Mouse (Mus musculus) lung, postnatal 36 days (tissue): ENCODE measurements at regions not wholly inside any gene's neighbourhood (a gene's known extent, or its start where the extent isn't known, plus 50 kb on each side); places are given as distances from the start of the nearest gene placed in this dataset.
A peak's percentile ranks its signal among the peaks of the same experiment; 100 is the strongest.

Experiments used
- DNase-seq: peaks from one replicate; pipeline ENCODE4 v3.0.0; 2022; ENCODE audit warnings: mixed read lengths

DNA sequence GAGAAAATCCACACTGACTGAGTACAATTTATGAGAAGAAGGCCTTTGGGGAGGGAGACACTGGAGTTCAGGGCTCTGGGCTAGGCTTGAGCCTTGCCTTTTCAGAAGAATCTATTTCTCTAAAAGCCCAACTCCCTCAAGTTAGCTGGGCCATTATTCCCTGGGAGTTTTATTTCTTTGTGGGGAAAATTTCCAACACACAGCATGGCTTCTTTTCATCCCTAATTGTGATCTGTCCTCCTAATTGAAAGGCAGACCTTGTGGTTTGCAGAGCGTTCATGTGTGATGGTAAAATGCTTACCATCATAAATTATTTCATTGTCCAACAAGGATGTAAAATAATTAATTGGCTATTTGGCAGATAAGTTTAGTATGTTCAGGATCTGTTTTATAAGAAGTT lies 204.1 kb downstream of the Tgfb2 start:
- no peak for DNase-seq

DNA sequence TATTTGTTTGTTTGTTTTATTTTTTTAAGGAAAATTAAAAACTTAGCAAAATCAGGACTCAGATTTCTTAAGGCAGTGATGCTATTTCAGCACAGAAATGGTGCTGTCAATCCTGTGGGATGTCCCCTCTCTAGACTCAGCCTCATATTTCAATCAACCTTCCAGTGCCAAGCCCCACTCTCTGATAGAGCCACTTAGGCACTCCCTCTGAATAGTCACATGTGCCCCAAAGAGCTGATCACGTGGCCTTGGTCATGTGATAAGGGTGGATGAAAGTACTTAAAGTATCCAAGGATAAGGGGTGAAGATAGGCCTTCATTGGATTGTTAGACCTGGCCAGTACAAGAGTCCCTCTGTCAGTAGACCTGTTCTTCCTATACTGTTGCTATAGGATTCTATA lies 207.9 kb downstream of the Tgfb2 start:
- no peak for DNase-seq

DNA sequence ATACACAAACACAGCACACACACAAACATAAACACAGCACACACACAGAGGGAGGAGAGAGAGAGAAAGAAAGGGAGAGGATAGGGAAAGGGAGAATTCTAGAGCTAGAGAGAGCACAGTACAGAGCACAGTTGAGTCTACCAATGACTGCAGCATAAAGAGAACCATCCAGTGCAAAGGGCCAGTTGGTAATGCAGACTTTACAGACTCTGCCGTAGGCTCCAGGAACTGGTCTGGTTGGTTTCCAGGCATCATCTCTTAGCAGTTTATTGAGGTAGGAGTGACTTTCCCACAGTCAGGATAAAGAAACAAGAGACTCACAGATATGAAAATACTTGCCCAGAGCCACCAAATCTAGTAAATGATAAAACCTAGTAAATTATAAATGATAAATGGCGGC lies 208.5 kb downstream of the Tgfb2 start:
- DNase-seq, result no peak

DNA sequence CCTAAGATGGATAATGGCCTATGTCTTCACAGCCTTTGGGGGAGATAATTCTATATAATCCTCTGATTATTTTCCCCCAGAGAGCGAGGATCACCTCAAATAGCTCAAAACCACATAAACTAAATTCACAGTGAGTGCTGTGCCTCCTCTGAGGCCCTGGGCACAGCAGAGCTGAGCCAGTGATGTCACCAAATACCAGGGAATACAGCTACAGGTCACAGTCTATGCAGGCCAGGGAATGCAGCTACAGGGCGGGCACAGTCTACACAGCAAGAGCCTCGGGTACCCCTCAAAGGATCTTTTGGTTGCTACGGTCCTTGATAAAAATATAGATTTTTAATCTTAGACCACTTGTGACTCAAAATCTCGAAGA lies 211.4 kb downstream of the Tgfb2 start:
- no peak for DNase-seq

DNA sequence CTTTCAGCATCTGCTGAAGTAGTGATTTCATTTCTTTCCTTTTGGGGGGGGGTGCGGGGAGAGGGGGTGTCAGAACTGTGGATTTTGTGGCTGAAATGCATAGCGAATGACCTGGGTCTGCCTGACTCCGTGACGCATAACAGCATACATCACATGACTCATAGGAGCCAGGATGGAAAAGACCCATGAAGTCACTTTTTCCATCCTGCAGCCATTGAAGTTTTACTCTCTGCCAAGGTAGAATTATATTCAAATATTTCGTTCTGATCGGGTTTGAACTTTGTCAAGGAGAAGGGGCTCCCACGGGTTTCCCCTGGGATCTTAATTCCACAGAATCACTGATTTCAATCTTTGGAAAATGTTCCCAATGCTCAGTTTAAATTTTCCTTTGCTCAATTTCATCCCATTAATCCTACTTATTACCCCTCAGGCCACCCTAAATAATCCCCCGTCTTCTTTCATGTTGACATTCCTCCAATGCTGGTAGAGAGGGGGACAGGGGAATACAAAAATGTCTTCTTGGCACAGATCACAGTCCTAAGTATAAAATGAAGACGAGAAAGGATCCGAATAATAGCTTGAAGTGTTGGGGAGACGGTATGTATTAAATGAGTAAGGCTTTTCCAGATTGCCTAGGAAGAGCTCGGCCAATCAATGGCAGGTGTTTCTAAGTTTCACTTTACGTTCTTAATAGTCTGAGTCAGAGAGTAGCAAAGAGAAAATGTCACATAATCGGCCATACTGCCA lies 212.0 kb downstream of the Tgfb2 start:
- no peak for DNase-seq

DNA sequence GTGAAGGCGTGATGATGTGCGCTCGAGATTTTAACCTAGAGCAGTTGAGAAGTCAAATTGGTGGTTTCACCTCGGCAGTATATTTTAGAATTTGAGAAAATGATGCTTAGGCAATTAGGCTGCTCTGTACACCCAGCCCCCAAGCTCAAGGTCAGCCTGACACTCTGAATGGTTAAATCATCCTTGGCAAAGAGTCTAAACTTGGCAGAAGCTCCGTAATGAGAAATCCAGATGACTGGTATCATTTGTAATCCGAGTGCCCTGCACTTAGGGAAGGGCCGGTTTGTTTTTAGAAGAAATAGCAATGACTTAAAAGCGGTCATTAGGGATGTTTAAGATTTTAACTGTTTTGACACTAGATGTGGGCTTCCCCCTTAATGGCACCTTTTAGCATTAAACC lies 223.6 kb downstream of the Tgfb2 start:
- DNase-seq, result peak; percentile 48

DNA sequence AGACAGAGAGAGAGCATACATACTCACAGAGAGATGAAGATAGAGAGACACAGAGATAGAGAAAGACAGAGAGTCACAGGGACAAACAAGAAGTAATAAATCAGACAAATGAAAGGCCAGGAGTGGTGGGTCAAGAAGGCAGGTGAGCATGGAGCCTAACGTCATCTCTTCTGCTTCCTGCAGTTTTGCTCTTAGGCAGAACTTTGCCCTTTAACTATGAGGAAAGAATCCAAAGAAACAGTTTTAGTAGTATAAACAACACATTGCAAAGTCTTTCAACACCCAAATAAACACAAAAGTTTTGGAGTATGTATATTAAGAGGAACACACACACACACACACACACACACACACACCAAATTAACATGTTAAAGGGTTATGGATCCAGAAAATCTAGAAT lies 225.8 kb downstream of the Tgfb2 start:
- DNase-seq, result no peak

DNA sequence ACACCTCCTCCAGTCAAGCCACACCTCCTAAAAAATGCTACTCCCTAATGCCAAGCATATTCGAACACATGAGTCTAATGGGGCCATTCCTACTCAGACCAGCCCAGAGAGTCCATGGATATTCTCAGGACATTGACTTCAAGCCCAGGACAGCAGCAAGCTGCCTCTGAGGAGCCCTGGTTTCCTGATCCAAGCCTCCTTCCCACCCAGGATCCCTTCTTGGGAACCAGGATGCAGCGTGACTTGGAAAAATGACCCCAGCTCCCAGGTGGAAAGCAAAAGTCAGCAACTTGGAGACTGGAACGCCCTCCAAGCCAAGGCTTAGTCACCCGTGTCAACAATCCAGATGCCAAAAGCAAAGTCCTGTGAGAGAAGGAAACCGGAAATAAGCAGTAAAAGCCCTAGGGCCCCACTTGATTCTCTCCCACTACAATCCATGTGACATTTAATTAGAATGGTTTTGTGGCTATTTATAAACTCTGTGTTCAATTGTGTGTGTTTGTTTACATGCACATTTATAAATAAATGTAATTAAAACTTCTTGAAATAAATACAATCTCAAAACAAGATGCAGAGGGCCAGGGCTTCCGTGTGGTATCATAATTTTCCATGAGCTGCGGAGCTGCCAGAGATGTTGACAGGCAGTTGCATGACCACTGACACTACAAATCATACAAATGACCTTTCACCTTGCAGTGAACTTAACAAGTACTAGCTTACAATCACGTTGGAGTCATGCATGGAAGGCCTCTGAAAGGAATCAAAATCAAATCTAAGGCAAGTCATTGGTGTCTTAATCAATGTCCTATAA lies 227.2 kb downstream of the Tgfb2 start:
- DNase-seq, result peak; percentile 42

DNA sequence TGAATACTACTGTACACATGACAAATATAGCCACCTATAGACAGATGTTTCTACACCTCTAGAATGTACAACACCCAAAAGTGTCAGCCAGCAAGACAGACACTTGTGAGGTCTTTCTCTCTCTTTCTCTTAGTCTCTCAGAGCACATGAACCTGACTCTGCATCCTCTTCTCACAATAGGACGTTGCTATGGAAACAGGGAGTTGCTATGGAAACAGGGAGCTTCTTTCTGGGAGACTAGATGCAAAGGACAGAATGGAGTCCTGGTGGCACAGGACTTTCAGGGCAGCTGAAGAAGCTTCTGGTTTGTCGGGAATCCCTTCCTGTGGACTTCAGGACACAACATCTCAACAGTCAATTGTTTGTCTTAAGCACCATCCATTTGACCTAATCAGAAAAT lies 230.9 kb downstream of the Tgfb2 start:
- DNase-seq, result no peak

DNA sequence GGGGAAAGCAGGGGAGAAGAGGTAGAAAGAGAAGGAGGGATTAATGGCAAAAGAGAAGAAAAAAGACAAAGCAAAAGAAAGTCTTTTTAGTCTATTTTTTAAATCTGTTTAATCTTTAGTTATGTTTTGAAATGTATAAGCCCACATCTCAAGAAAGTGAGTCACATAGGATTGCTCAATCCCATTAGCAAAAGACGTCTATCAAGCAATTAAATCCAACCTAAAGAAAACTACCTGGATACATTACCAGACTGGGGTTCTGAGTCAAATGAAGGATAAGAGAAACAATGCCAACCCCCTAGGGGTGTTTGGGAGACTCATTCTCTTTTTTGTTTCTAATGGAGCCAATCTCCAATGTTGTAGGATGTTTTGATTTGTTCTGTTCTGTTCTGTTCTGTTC lies 231.4 kb downstream of the Tgfb2 start:
- DNase-seq, result no peak

DNA sequence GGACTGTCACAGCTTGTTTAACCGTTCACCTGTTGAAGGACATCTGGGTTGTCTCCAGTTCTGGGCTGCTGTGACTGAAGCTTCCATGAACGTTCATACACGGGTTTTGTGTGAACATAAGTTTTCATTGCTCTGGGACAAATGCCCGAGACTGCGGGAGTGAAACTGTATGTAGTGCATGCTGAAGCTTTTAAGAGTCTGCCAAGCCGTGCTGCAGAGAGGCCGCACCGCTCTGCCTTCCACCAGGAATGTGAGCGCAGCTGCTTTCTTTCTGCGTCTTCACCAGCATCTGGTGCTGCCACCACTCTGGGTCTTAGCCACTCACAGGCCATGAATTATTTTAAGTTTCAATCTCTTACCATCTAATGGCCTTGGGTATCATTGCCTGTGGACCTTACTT lies 232.8 kb downstream of the Tgfb2 start:
- DNase-seq, result no peak

DNA sequence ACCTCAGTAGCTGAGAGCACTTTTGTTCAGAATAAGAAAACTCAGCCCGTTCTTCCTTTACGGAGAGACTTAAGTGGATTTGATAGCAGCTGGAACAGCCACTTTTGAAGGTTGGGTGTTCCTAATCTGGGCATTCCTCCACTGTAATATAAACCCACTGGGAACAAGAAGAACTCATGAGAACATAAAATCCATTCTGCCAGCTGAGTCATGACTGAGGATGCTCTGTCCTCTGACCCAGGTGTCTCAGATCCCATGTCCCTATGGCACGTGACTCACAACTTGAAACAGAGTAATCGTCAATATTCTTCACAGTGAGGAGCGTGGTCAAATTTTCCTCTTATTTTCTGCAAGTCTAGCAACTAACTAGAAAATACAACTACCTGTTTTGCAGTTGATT lies 240.3 kb downstream of the Tgfb2 start:
- no peak for DNase-seq

DNA sequence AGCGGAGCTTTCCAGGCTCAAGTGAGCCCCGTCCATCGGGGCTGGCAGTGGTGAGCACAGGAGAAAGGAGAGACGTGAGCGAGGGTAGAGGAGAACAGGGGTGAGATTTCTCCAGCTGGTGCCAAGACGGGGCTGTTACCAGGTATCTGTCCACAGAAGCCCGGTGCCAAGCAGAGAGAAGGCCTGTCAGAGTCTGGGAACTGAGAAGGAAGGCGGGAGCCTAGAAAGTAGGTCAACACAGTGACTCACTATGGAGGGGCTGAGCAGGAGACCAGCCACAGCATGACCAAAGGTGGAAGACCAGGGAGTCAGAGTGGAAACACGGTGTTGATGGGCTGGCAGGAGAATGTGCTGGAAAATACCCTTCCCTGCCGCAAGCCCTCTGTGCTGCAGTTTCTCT lies 245.0 kb downstream of the Tgfb2 start:
- DNase-seq, result no peak

DNA sequence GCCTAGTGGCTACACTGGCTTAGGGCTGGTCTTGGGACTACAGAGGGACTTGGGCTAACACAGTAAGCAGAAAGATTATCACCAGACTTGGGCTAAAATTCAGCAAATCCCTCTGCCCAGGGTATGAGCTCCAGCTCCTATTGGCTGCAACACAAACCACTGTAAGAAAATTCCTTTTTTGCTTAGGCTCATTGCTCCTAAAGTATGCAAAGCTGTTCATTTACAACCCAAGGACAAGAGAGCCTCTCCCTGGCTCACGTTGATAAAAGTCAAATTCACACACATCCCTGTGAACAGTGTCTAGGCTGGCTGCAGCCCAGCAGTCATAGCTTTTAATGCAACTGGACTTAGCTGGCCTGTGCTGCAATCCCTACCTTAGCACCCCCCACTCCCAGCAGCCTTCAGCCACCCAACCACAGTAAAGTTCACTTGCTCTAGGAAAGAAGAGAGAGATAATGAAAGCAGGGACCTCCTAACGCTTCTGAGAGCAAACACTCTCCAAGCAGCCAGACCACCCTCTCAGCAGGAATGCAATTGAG lies 247.6 kb downstream of the Tgfb2 start:
- DNase-seq, result no peak

DNA sequence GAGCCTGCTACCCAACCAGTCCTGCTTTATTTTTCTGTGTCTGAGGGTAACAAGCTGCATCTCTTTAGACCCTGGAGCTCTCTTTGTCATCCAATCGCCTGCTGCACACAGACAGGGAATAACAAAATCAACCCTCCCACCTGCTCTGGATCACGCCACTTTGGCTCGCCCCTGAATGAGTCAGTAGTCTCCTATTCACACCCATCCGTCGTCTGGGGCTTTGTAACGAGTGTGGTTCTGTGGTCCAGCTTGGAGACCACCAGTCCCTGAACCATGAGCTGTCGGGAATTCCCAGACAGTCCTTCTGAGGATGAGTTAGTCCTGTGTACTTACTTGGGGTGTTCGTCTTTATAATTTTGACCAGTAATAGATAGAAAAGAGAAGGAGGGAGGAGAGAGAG lies 248.7 kb downstream of the Tgfb2 start:
- no peak for DNase-seq

DNA sequence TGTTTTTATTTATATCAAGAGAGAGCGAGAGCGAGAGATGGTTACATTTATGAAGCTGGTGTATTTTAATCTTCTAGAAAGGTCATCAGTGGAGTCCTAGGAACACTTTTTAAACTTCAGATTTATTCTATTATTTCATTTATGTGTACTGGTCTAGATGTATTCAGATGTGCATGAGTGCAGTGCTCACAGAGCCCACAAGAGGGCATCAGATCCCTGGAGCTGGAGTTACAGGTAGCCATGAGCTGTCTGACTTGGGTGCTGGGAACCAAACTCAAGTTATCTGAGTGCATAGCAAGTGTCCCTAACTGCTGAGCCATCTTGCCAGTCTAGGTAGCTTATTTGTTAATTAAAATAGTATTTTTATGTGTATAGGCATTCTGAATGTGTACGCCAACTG lies 249.7 kb downstream of the Tgfb2 start:
- DNase-seq, result peak; percentile 39

DNA sequence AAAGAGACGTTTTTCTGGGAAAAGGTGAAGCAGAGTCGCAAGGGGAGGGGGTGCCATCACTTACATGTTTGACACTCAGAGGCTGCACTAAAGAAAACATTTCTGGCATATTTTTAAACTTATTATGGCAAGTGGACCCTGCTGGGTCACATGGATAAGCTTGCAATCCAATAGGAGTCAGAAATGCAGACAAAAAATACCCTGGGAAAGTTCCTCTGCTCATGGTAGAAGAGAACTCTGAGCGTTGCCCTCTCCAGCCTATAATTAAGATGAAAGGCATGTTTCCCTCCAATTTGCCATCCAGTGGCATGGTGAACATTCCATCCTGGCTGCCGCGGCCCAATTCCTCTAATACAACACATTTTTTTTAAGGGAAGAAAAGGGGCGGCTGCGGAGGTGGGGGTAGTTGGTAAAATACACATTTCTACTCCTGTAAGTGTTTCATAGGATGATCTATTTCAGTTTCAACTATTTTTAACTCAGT lies 250.6 kb downstream of the Tgfb2 start:
- DNase-seq, result no peak

DNA sequence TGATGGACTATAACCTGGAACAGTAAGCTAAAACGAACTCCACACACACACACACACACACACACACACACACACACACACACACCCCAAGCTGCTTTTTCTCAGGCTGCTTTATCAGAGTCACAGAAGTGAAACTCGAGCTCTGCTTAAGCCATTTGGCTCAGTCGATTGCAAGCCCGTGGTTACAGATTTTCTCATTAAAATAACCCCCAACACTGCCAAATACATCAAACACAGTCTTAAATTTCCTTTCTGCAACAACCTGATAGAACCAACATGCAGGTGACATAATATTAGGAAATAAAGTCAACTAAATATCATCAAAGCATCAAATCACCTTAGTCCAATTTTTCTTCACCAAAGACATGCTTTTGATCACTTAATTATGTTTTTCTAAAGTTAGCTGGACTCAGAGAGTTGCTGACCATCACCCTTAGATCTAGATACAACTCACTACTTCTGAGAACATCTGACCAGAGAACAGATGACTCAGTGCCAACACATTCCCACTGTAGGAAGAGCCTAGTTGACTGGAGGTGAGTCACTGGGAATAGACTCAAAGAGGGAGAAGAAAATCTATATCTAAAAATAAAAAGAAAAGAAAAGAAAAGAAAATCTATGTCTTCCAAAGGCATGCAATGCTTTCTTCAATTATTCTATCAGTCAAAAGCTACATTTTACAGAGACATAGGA lies 251.2 kb downstream of the Tgfb2 start:
- no peak for DNase-seq

DNA sequence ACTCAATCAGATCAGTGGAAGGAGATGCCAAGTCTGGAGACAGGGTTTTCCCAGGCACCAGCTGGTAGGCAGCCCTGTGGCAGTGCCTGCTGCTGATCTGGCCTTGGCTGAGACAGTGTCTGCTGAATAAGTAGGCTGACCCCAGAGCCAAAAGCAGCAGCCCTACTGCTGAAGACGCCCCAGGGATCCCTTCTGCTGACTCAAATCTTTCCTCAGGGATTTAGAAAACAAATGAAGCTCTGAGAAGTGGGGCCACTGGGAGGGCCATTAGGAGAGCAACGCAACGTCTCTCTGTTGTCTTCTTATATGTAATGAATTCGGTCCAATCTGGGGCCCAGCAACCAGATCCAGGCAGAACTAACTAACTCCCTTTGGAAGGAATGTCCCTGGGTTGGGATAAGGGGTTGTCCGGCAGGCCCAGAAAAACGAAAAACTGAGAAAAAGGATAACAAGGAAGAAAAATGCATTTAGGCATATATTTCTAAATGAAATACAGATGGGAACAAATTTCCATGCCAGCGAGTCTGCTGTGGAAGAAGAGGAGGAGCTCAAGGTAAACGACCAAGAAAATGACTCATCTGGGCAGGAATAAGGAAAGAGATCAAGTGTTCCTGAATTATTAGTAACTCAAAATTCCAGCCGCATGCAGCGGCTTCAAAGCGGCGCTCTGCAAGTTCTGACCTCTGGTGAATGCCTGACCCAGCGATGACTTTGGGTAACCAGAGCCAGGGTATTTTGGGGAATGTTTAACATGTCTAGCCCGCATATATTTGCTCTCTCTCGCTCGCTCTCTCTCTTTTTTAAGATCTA lies 256.7 kb downstream of the Tgfb2 start:
- DNase-seq, result peak; percentile 35

DNA sequence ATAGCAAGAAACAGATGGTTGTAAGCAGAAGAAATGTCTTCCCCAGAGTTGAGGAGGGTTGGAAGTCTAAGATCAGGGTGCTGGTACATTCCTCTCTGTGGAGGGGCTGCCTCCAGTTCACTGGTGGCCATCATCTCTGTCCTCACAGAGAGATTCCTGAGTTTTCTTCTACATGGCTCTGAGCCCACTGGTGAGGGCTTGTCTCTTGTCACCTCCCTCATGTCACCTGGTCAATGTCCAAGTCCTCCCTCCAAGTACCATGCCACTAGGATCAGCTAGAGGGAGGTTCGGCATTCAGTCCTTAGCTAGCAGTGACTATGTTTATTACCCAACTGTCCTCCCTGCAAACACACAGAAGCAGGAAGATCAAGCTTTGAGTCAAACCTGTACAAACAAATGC lies 258.3 kb downstream of the Tgfb2 start:
- DNase-seq, result peak; percentile 16

DNA sequence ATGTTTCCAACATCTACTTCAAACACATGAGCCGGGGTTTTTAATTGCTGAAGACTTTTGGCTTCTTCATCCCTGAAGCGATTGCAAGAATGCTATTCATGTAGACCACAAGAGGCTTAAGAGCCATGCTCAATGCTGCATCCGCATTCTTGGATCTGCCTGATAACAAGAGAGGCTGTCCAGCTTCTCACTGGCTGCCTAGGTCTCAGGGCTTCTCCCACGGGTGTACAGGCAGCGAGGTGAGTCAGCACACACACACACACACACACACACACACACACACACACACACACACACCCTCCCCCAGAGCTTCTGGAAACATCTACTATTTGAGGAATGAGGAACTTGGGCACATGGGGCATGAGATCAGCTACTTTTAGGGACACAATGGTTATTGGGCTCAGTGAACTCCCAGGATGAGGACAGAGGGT lies 261.1 kb downstream of the Tgfb2 start:
- DNase-seq, result peak; percentile 84

DNA sequence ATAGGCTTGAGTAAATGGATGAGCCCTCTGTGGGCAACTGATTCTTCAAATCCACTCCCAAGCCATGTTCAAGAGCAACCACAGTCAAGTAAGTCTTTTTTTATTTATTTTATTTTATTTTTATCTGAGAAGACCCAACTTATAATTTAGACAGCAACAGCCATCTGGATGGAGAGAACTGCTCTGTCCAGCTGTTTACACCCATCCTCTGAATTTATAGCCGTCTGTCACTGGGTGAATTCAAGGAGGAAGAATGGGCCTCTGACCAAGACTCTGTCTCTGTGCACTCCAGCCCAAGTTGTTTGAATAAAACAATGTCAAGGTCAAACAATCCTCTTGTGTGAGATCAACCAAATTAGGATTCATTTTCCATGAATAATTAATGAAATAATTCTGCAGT lies 263.6 kb downstream of the Tgfb2 start:
- no peak for DNase-seq
